Mouse (Mus musculus) thymus, adult 2 months (tissue): ENCODE results near the gene Olfr689. TPM values are rescaled to one million over a fixed set of nuclear protein-coding genes. Genes with fewer than 3 reads are reported as not detected.
"Not testable (repeated sequence)": the region's sequence is repeated elsewhere in the genome, so short reads cannot be mapped to it uniquely, and the experiment has no call there.

ENCODE experiments used
- DNase-seq: peaks from one replicate; pipeline ENCODE4 v3.0.0; 2021
- H3K27ac ChIP-seq: fragments of 200-500 bp; 2 replicates; pipeline ENCODE4 v1.5.1; 2012; ENCODE audit warnings: low read length, control low read depth; ENCODE audit not compliant: control insufficient read depth, insufficient read depth
- H3K27me3 ChIP-seq: fragments of 200-500 bp; 2 replicates; pipeline ENCODE4 v1.6.1; 2012; ENCODE audit warnings: mild to moderate bottlenecking, low read length, moderate library complexity, mixed read lengths; ENCODE audit not compliant: control insufficient read depth, insufficient read depth
- H3K36me3 ChIP-seq: fragments of 200-500 bp; 2 replicates; pipeline ENCODE4 v1.6.1; 2012; ENCODE audit warnings: mild to moderate bottlenecking, low read length, moderate library complexity; ENCODE audit not compliant: control insufficient read depth, insufficient read depth
- H3K4me1 ChIP-seq: fragments of 200-500 bp; replicated peaks from 2 replicates; pipeline ENCODE4 v1.6.1; 2012; ENCODE audit warnings: low read length; ENCODE audit not compliant: control insufficient read depth, insufficient read depth
- H3K4me3 ChIP-seq: fragments of 200-500 bp; 2 replicates; pipeline ENCODE4 v1.5.1; 2012; ENCODE audit warnings: mild to moderate bottlenecking, low read length, control low read depth, moderate library complexity; ENCODE audit not compliant: control insufficient read depth, insufficient read depth
- CTCF ChIP-seq: fragments of 200-500 bp; IDR thresholded peaks from 2 replicates; pipeline ENCODE4 v1.5.1; 2012; ENCODE audit warnings: mild to moderate bottlenecking, control low read depth, low read length, moderate library complexity, borderline replicate concordance; ENCODE audit not compliant: control insufficient read depth, poor library complexity, insufficient read depth; ENCODE audit errors: extremely low read depth
- POLR2A ChIP-seq: fragments of 200-500 bp; IDR thresholded peaks from 2 replicates; pipeline ENCODE4 v1.6.1; 2012; ENCODE audit warnings: mild to moderate bottlenecking, low read length, control low read depth, moderate library complexity; ENCODE audit not compliant: control insufficient read depth, poor library complexity, insufficient read depth; ENCODE audit errors: extremely low read depth
- WGBS: fragments of 180-500 bp; shearing (Covaris S2); methylation state at CpG from one replicate; pipeline ENCODE4 v1.1.7; 2018; 5-methylcytosine and 5-hydroxymethylcytosine counted together
- polyA plus RNA-seq: library from polyadenylated mRNA; depleted of rRNA; stranded (reverse); fragments of >200 nt; gene quantifications from 2 replicates; pipeline ENCODE4 v1.2.3, GENCODE M21; 2012; rRNA removed

The Olfr689 gene
- polyA plus RNA-seq, 1 experiment: not detected

DNA sequence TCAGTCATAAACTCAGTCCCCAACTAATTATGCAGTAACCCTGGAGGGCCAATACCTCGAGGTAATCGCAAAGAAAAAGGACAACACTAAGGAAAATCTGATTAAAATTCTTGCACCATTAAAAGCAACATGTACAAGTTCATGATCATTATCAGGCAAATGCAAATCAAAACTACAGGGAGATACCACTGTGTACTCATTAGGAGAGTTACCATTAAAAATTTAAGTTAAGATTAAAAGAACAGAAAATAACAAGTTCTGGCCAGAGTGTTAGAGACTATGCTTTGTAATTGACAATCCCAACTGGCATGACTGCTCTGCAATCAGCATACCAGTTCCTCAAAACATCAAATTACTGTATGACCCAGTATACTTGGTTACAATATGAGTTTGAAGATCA lies 31.8 kb downstream of the Olfr689 start:
- 84% methylated on average over 2 of the region's 2 CpGs for WGBS

GRCm38 (mm10) chr7:105356064-105356463 lies 45.1 kb downstream of the Olfr689 start:
- H3K27ac ChIP-seq, H3K4me1 ChIP-seq, H3K36me3 ChIP-seq, H3K4me3 ChIP-seq, DNase-seq, H3K27me3 ChIP-seq: not testable (repeated sequence)
- WGBS: no CpG with 5 or more reads among the region's 5 CpGs

More for the DNA sequence above, 31.8 kb downstream of the Olfr689 start:
- no peaks in the 10 kb centered on the region for H3K4me1 ChIP-seq
- H3K36me3 ChIP-seq: no peaks in the 10 kb centered on the region
- no peak for DNase-seq
- no peak overlapping the region for H3K27ac ChIP-seq
- H3K4me3 ChIP-seq: no peak overlapping the region
- H3K27me3 ChIP-seq: no peaks in the 10 kb centered on the region
- TF ChIP-seq POLR2A (no peak), CTCF (no peak)

DNA sequence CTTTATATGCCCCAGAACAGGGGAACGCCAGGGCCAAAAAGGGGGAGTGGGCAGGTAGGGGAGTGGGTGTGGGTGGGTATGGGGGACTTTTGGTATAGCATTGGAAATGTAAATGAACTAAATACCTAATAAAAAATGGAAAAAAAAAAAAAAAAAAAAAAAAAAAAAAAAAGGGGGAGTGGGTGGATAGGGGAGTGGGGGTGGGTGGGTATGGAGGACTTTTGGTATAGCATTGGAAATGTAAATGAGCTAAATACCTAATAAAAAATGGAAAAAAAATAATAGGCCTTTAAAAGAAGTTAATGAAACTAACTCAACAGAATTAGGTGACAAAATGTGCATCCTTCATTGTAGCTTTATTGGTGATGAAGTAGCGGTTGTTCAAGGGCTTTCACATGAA lies 45.5 kb downstream of the Olfr689 start:
- not testable (repeated sequence) for H3K4me1 ChIP-seq, H3K36me3 ChIP-seq, H3K4me3 ChIP-seq, H3K27me3 ChIP-seq, DNase-seq, H3K27ac ChIP-seq
- 98% methylated on average over 1 of the region's 2 CpGs for WGBS

GRCm38 (mm10) chr7:105361713-105362112 lies 50.7 kb downstream of the Olfr689 start:
- H3K27ac ChIP-seq: no peak overlapping the region
- WGBS: 91% methylated on average over 2 of the region's 2 CpGs
- H3K4me1 ChIP-seq: no peaks in the 10 kb centered on the region
- DNase-seq: no peak
- H3K4me3 ChIP-seq: no peak overlapping the region
- TF ChIP-seq CTCF (no peak), POLR2A (no peak)
- H3K27me3 ChIP-seq: no peaks in the 10 kb centered on the region
- H3K36me3 ChIP-seq: no peaks in the 10 kb centered on the region

DNA sequence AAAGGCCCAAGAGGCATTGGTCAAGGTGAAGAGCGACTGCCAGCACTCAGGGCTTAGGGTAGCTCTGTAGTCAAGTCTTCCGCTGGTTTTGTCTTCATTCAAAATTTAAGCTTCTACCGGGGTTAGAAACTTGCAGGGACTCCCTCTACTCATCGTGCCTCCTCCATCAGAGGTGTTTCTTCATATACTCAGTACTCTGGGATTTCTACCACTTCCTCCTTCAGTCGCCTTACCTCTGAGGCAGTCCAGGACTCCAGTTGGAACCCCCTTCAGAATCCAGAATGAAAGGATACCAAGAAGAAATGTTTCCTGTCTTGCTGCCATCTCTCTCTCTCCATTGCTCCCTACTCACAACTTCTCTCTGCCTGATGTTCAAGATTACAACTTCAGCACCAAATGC lies 56.3 kb downstream of the Olfr689 start:
- H3K36me3 ChIP-seq: no peaks in the 10 kb centered on the region
- WGBS: 85% methylated on average over 5 of the region's 5 CpGs
- no peaks in the 10 kb centered on the region for H3K4me1 ChIP-seq
- no peaks in the 10 kb centered on the region for H3K27me3 ChIP-seq
- DNase-seq: no peak
- TF ChIP-seq CTCF (no peak), POLR2A (no peak)
- H3K27ac ChIP-seq: no peak overlapping the region
- no peak overlapping the region for H3K4me3 ChIP-seq

DNA sequence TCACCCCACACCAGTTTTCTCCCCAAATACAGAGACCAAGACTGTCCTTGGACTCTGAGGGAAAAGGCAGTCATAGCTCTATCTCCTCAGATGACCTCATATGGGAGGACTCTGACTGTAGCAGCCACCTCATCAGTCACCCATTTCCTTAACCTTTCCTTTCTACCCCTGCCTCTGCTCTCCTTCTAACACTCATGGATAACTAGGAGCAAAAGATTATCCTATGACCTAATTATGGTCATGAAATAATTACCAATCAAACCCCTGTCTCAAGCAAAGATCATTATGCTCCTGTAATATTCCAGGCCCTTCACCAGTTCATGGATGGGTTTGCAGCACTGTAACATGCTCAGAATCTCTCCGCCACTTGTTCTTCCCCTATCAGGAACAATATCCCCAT lies 57.0 kb downstream of the Olfr689 start, which contains the start of gene Olfr692:
Gene Olfr692, plus strand, starts transcription at position 301 of the 400 bp plus-strand sequence.
- H3K27me3 ChIP-seq: no peaks in the 10 kb centered on the region
- no peak within 1 kb of the TSS for H3K27ac ChIP-seq
- WGBS: 97% methylated on average over 1 of the region's 1 CpGs
- no peak for DNase-seq
- no peak for TF ChIP-seq POLR2A
- no peak for TF ChIP-seq CTCF
- H3K4me1 ChIP-seq: no peaks in the 10 kb centered on the region
- no peak within 1 kb of the TSS for H3K4me3 ChIP-seq
- no peaks in the 10 kb centered on the region for H3K36me3 ChIP-seq

DNA sequence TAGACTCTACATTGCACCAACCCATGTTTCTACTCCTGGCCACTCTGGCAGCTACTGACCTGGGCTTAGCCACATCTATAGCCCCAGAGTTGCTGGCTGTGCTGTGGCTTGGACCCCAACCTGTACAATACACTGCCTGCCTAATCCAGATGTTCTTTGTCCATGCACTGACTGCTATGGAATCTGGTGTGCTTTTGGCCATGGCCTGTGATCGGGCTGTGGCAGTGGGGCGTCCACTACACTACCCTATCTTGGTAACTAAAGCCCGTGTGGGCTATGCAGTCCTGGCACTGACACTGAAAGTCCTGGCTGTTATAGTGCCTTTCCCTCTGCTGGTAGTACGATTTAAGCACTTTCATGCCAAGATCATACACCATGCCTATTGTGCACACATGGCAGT lies 57.6 kb downstream of the Olfr689 start:
- WGBS: 97% methylated on average over 4 of the region's 4 CpGs
- H3K27me3 ChIP-seq: no peaks in the 10 kb centered on the region
- no peak overlapping the region for H3K27ac ChIP-seq
- no peak for DNase-seq
- no peaks in the 10 kb centered on the region for H3K4me1 ChIP-seq
- TF ChIP-seq CTCF: no peak
- no peak for TF ChIP-seq POLR2A
- H3K36me3 ChIP-seq: no peaks in the 10 kb centered on the region
- H3K4me3 ChIP-seq: no peak overlapping the region

Other genes with a start within 250 kb of the Olfr689 start
- gene Olfr678, start 246.7 kb upstream of the Olfr689 start, polyA plus RNA-seq: not detected in 2 replicates
- 0.01 TPM in 1 of 2 replicates, not detected in the other for gene Olfr679, start 230.0 kb upstream of the Olfr689 start, polyA plus RNA-seq
- not detected in 2 replicates for gene Olfr680-ps1, start 218.3 kb upstream of the Olfr689 start, polyA plus RNA-seq
- gene Olfr681, start 194.3 kb upstream of the Olfr689 start, polyA plus RNA-seq: not detected in 2 replicates
- not detected in 2 replicates for gene Olfr683, start 164.2 kb upstream of the Olfr689 start, polyA plus RNA-seq
- gene Olfr684, start 147.5 kb upstream of the Olfr689 start, polyA plus RNA-seq: not detected in 2 replicates
- not detected in 2 replicates for gene Olfr685, start 125.2 kb upstream of the Olfr689 start, polyA plus RNA-seq
- gene Olfr686, start 103.7 kb upstream of the Olfr689 start, polyA plus RNA-seq: not detected in 2 replicates
- not detected in 2 replicates for gene Olfr688, start 23.1 kb upstream of the Olfr689 start, polyA plus RNA-seq
- gene Olfr690, start 22.9 kb downstream of the Olfr689 start, polyA plus RNA-seq: not detected in 2 replicates
- gene Olfr691, start 31.1 kb downstream of the Olfr689 start, polyA plus RNA-seq: not detected in 2 replicates
- gene Olfr692, start 57.1 kb downstream of the Olfr689 start, polyA plus RNA-seq: not detected in 2 replicates
- gene Gm5901, start 63.9 kb downstream of the Olfr689 start, polyA plus RNA-seq: 0.08 TPM in 1 of 2 replicates, not detected in the other
- gene Fam160a2, start 88.9 kb downstream of the Olfr689 start, polyA plus RNA-seq: 36.6 and 52.6 TPM in 2 replicates
- 0.19 TPM in 1 of 2 replicates, not detected in the other for gene Cnga4, start 93.4 kb downstream of the Olfr689 start, polyA plus RNA-seq
- 0.24 and 0.28 TPM in 2 replicates for gene Cckbr, start 114.6 kb downstream of the Olfr689 start, polyA plus RNA-seq
- gene Cavin3, start 171.1 kb downstream of the Olfr689 start, polyA plus RNA-seq: 12.7 and 14.5 TPM in 2 replicates
- 43.3 and 47.7 TPM in 2 replicates for gene Smpd1, start 243.2 kb downstream of the Olfr689 start, polyA plus RNA-seq